Mouse (Mus musculus): ENCODE measurements around the gene 4932438A13Rik. TPM values are rescaled to one million over a fixed set of nuclear protein-coding genes. Genes with fewer than 3 reads are reported as not detected.

4932438A13Rik gene
- 62.2 and 93.7 TPM in 2 replicates for total RNA-seq (2014; rRNA removed)
- 54.4 and 63.9 TPM in 2 replicates for polyA plus RNA-seq (2015; fragmentation: Nextera tagmentation; extraction: Ambion mirVana)

- Histone ChIP-seq H3K4me1 (ENCODE audit: insufficient read depth, low read length) (peaks cover 4% of the 10 kb centered on the region), H3K9me3 (ENCODE audit: low read length) (no peaks in the 10 kb centered on the region), H3K27me3 (ENCODE audit: insufficient read depth, low read length) (no peaks in the 10 kb centered on the region), H3K9ac (replicated peaks; ENCODE audit: low read length, poor library complexity, severe bottlenecking) (peak within 1 kb of the TSS; percentile 90), H3K27ac (ENCODE audit: low read depth, low read length) (peak within 1 kb of the TSS; percentile 62), H3K36me3 (ENCODE audit: insufficient read depth, low read length) (peaks cover 7% of the 10 kb centered on the region; the same call in 1 of the 2 replicates), H3K4me2 (ENCODE audit: low read depth, low read length, poor library complexity, severe bottlenecking) (peak within 1 kb of the TSS; percentile 67), H3K4me3 (ENCODE audit: low read depth, low read length) (peak within 1 kb of the TSS; percentile 78)
- under 1% methylated on average over 38 of the region's 38 CpGs for WGBS
- TF ChIP-seq CTCF (IDR thresholded peaks at IDR 0.05) = peak; percentile 2; the same call in 1 of the 2 replicates
- DNase-seq (ENCODE audit: low spot score) = peak; percentile 96
- ATAC-seq (ENCODE audit: low FRiP score) = peak; percentile 99
Measured at GRCm38 (mm10) chr3:36862721-36863275, at the start of gene 4932438A13Rik. Gene 4932438A13Rik (plus strand): TSS chr3:36863104.

- Histone ChIP-seq H3K36me3 (ENCODE audit: insufficient read depth, low read length) (no peaks in the 10 kb centered on the region), H3K9me3 (ENCODE audit: low read length) (no peaks in the 10 kb centered on the region), H3K27me3 (ENCODE audit: insufficient read depth, low read length) (no peaks in the 10 kb centered on the region), H3K9ac (replicated peaks; ENCODE audit: low read length, poor library complexity, severe bottlenecking) (no peak overlapping the region), H3K4me3 (ENCODE audit: low read depth, low read length) (no peak overlapping the region), H3K4me1 (ENCODE audit: insufficient read depth, low read length) (no peaks in the 10 kb centered on the region), H3K27ac (ENCODE audit: low read depth, low read length) (no peak overlapping the region), H3K4me2 (ENCODE audit: low read depth, low read length, poor library complexity, severe bottlenecking) (no peak overlapping the region)
- ATAC-seq (ENCODE audit: low FRiP score) (no peak), DNase-seq (ENCODE audit: low spot score) (no peak)
- no peak for TF ChIP-seq CTCF (IDR thresholded peaks at IDR 0.05)
- WGBS = 86% methylated on average over 5 of the region's 5 CpGs
Measured at GRCm38 (mm10) chr3:36816633-36817032, 46.3 kb upstream of the 4932438A13Rik start.

GRCm38 (mm10) chr3:36819402-36819801 lies 43.5 kb upstream of the 4932438A13Rik start:
- H3K4me3 ChIP-seq (ENCODE audit: low read depth, low read length) = no peak overlapping the region
- H3K27me3 ChIP-seq (ENCODE audit: insufficient read depth, low read length) = no peaks in the 10 kb centered on the region
- WGBS = 74% methylated on average over 7 of the region's 7 CpGs
- ATAC-seq (ENCODE audit: low FRiP score) (no peak), DNase-seq (ENCODE audit: low spot score) (no peak)
- H3K36me3 ChIP-seq (ENCODE audit: insufficient read depth, low read length) = no peaks in the 10 kb centered on the region
- no peak for TF ChIP-seq CTCF (IDR thresholded peaks at IDR 0.05)
- no peaks in the 10 kb centered on the region for H3K9me3 ChIP-seq (ENCODE audit: low read length)
- H3K9ac ChIP-seq (replicated peaks; ENCODE audit: low read length, poor library complexity, severe bottlenecking) = no peak overlapping the region
- no peak overlapping the region for H3K4me2 ChIP-seq (ENCODE audit: low read depth, low read length, poor library complexity, severe bottlenecking)
- no peaks in the 10 kb centered on the region for H3K4me1 ChIP-seq (ENCODE audit: insufficient read depth, low read length)
- no peak overlapping the region for H3K27ac ChIP-seq (ENCODE audit: low read depth, low read length)

- H3K36me3 ChIP-seq (ENCODE audit: insufficient read depth, low read length) = no peaks in the 10 kb centered on the region
- ATAC-seq (ENCODE audit: low FRiP score) = no peak
- no peak overlapping the region for H3K9ac ChIP-seq (replicated peaks; ENCODE audit: low read length, poor library complexity, severe bottlenecking)
- no peak for DNase-seq (ENCODE audit: low spot score)
- H3K27ac ChIP-seq (ENCODE audit: low read depth, low read length) = no peak overlapping the region
- 91% methylated on average over 9 of the region's 9 CpGs for WGBS
- H3K4me1 ChIP-seq (ENCODE audit: insufficient read depth, low read length) = no peaks in the 10 kb centered on the region
- no peak overlapping the region for H3K4me2 ChIP-seq (ENCODE audit: low read depth, low read length, poor library complexity, severe bottlenecking)
- H3K4me3 ChIP-seq (ENCODE audit: low read depth, low read length) = no peak overlapping the region
- no peak for TF ChIP-seq CTCF (IDR thresholded peaks at IDR 0.05)
- no peaks in the 10 kb centered on the region for H3K27me3 ChIP-seq (ENCODE audit: insufficient read depth, low read length)
- no peaks in the 10 kb centered on the region for H3K9me3 ChIP-seq (ENCODE audit: low read length)
Measured at GRCm38 (mm10) chr3:36821037-36821436, 41.9 kb upstream of the 4932438A13Rik start.

- Histone ChIP-seq H3K4me1 (ENCODE audit: insufficient read depth, low read length) (no peaks in the 10 kb centered on the region), H3K9ac (replicated peaks; ENCODE audit: low read length, poor library complexity, severe bottlenecking) (no peak overlapping the region), H3K4me3 (ENCODE audit: low read depth, low read length) (no peak overlapping the region), H3K9me3 (ENCODE audit: low read length) (no peaks in the 10 kb centered on the region), H3K27ac (ENCODE audit: low read depth, low read length) (no peak overlapping the region), H3K27me3 (ENCODE audit: insufficient read depth, low read length) (no peaks in the 10 kb centered on the region), H3K36me3 (ENCODE audit: insufficient read depth, low read length) (no peaks in the 10 kb centered on the region), H3K4me2 (ENCODE audit: low read depth, low read length, poor library complexity, severe bottlenecking) (no peak overlapping the region)
- ATAC-seq (ENCODE audit: low FRiP score) (no peak), DNase-seq (ENCODE audit: low spot score) (no peak)
- TF ChIP-seq CTCF (IDR thresholded peaks at IDR 0.05) = no peak
- 75% methylated on average over 1 of the region's 1 CpGs for WGBS
Measured at GRCm38 (mm10) chr3:36825098-36825497, 37.8 kb upstream of the 4932438A13Rik start.

GRCm38 (mm10) chr3:36825554-36825953 lies 37.4 kb upstream of the 4932438A13Rik start:
- no peaks in the 10 kb centered on the region for H3K9me3 ChIP-seq (ENCODE audit: low read length)
- no peak for TF ChIP-seq CTCF (IDR thresholded peaks at IDR 0.05)
- DNase-seq (ENCODE audit: low spot score) (no peak), ATAC-seq (ENCODE audit: low FRiP score) (no peak)
- H3K4me2 ChIP-seq (ENCODE audit: low read depth, low read length, poor library complexity, severe bottlenecking) = no peak overlapping the region
- 91% methylated on average over 4 of the region's 4 CpGs for WGBS
- H3K4me3 ChIP-seq (ENCODE audit: low read depth, low read length) = no peak overlapping the region
- H3K9ac ChIP-seq (replicated peaks; ENCODE audit: low read length, poor library complexity, severe bottlenecking) = no peak overlapping the region
- H3K4me1 ChIP-seq (ENCODE audit: insufficient read depth, low read length) = no peaks in the 10 kb centered on the region
- no peaks in the 10 kb centered on the region for H3K27me3 ChIP-seq (ENCODE audit: insufficient read depth, low read length)
- no peaks in the 10 kb centered on the region for H3K36me3 ChIP-seq (ENCODE audit: insufficient read depth, low read length)
- H3K27ac ChIP-seq (ENCODE audit: low read depth, low read length) = no peak overlapping the region

Measured in midbrain, postnatal 0 days (tissue).